Mouse (Mus musculus) cerebellum, adult 8-10 months (tissue): ENCODE results near the gene Fn3krp.
A peak's percentile ranks its signal among the peaks of the same experiment; 100 is the strongest.

Experiments used
- DNase-seq: peaks from one replicate; pipeline ENCODE4 v3.0.0; 2022

The Fn3krp gene

GRCm38 (mm10) chr11:121451216-121451726 is 30.1 kb downstream of the Fn3krp start:
- no peak for DNase-seq

GRCm38 (mm10) chr11:121451753-121452635 is 30.8 kb downstream of the Fn3krp start, which contains the start of gene Tbcd:
Gene Tbcd (plus strand): TSS chr11:121451949.
- DNase-seq: peak; percentile 95

- no peak for DNase-seq
These were observed 36.7 kb downstream of the Fn3krp start for GRCm38 (mm10) chr11:121457874-121458273.

GRCm38 (mm10) chr11:121467408-121467807 is 46.2 kb downstream of the Fn3krp start:
- DNase-seq: no peak

- DNase-seq: no peak
These were observed 53.6 kb downstream of the Fn3krp start for GRCm38 (mm10) chr11:121474831-121475230.

GRCm38 (mm10) chr11:121475699-121476415 is 54.7 kb downstream of the Fn3krp start:
- DNase-seq: peak; percentile 70

GRCm38 (mm10) chr11:121479476-121480203 is 58.4 kb downstream of the Fn3krp start:
- no peak for DNase-seq
